Mouse (Mus musculus) left cerebral cortex, adult 9 months (tissue): ENCODE measurements around the gene Rnaseh2a.

Experiments used
- DNase-seq, 2 experiments: peaks; one replicate each; pipeline ENCODE4 v3.0.0; 2022; ENCODE audit warnings: low spot score in 2 of 2

Gene Rnaseh2a

GRCm38 (mm10) chr8:84967532-84968304 is 1.8 kb downstream of the Rnaseh2a start:
- no peak for DNase-seq

DNA sequence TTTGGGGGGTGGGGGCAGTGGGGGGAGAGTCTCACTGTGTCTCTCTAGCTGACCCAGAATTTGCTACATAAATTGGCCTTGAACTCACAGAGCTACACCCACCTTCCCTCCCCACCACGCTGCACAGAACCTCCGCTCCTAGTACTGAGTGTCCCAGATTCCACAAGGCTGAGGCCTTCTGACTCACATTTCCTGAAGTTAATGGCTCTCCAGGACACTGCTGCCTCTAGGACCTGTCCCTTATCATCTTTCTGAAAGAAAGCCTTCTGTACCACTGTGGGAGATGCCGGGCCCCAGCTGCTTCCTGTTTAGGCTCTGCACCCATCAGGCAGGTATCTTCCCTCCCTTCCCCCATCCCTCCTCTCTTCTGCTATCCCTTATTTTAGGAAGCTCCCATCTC is 3.0 kb downstream of the Rnaseh2a start:
- no peak for DNase-seq

GRCm38 (mm10) chr8:84965731-84966291 is 3.8 kb downstream of the Rnaseh2a start:
- DNase-seq = peak; percentile 88 to 95

GRCm38 (mm10) chr8:84963952-84964351 is 5.6 kb downstream of the Rnaseh2a start:
- DNase-seq = no peak

- DNase-seq = no peak
Measured at GRCm38 (mm10) chr8:84959811-84960210, 9.8 kb downstream of the Rnaseh2a start.

- peak in 1 of 2 experiments; percentile 87 for DNase-seq
Measured at GRCm38 (mm10) chr8:84956768-84957167, 12.8 kb downstream of the Rnaseh2a start.

DNA sequence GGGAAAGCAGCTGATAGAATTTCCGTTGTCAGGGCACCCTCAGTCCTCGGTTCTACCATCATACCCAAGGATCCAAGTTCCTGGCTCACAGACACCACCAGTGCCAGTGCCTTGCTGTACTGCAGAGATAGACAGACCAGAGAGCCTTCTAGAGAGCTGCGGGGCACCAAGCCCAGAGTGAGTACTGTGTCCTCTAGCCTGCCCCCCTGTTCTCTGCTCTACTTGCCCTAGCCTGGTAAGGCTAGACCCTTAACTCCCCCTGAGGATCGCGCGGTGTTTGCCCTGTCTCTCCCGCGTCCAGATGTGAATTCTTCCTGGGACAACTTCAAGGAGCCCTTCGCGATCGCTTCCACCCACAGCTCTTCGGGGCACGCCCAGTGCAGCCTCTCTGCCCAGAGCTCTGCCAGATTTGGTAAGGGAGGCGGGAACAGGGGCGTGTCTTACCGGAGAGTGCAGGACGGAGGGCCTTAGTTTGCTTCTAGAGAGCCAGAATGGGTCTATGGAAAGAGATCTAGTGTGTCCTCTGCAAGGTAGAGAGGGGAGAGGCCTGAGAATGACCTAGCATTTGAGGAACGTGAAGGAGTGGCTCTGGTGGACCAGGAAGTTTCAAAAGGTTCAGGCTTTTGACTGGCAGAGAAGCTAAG is 16.8 kb downstream of the Rnaseh2a start:
- no peak for DNase-seq

- no peak for DNase-seq
Measured at GRCm38 (mm10) chr8:84949753-84950152, 19.8 kb downstream of the Rnaseh2a start.

GRCm38 (mm10) chr8:84947241-84947545 is 22.4 kb downstream of the Rnaseh2a start:
- no peak for DNase-seq

- no peak for DNase-seq
Measured at GRCm38 (mm10) chr8:84946528-84947240, 22.9 kb downstream of the Rnaseh2a start, which contains the start of gene Rtbdn. Rtbdn (plus strand) TSS chr8:84946991.

- DNase-seq = peak in 1 of 2 experiments; percentile 26
Measured at GRCm38 (mm10) chr8:84945633-84946527, 23.7 kb downstream of the Rnaseh2a start.

- peak in 1 of 2 experiments; percentile 83 for DNase-seq
Measured at GRCm38 (mm10) chr8:84945235-84945632, 24.3 kb downstream of the Rnaseh2a start.

- peak in 1 of 2 experiments; percentile 72 for DNase-seq
Measured at GRCm38 (mm10) chr8:84944478-84945160, 24.9 kb downstream of the Rnaseh2a start.

DNA sequence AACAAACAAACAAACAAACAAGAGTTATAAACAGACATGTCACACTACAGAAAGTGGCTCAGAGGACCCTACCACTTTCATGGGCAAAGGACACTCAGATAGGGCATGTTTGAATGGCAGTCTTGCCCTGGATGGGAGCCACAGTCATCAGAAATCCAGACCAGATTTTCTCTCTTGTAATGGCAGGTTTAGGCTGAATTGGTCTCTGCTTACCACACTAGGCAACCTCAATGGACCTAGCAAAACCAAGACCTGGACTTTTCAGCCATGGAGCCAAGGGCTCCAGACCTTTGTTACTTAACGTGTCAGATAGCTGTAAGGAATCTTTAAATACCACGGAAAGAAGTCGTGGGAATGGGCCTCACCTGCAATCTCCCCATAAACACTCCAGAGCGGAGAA is 25.9 kb downstream of the Rnaseh2a start:
- no peak for DNase-seq

GRCm38 (mm10) chr8:84937620-84938485 is 31.7 kb downstream of the Rnaseh2a start:
- DNase-seq = no peak

- peak in 1 of 2 experiments; percentile 57 for DNase-seq
Measured at GRCm38 (mm10) chr8:84936962-84937546, 32.5 kb downstream of the Rnaseh2a start, which contains the start of gene Mast1. Mast1 (minus strand) TSS chr8:84937359.

- DNase-seq = peak in 1 of 2 experiments; percentile 19
Measured at GRCm38 (mm10) chr8:84936041-84936961, 33.3 kb downstream of the Rnaseh2a start.

DNA sequence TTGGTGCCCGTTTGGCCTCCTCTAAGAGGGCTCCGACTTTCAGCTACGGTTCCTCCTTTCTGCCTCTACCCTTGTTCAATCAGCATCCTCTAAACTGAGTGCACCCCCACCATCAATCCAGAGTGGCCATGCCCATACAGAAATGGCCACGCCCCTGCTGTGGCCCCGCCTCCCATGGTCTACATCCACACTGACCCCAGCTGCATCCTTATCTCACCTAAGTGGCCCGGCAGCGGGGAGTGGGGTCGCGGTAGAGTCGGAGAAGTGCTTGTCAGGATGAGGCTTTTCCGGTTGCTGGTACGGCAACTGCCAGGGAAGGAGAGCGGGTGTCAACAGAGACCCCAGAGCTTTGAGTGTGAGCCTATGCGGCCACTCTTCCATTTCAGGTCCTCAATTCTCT is 34.1 kb downstream of the Rnaseh2a start:
- no peak for DNase-seq
